Mouse (Mus musculus): ENCODE measurements around the gene Tex2. TPM values are rescaled to one million over a fixed set of nuclear protein-coding genes. Genes with fewer than 3 reads are reported as not detected.
"Not testable (repeated sequence)": the region's sequence is repeated elsewhere in the genome, so short reads cannot be mapped to it uniquely, and the experiment has no call there.

Gene Tex2
- total RNA-seq, 2 experiments from 2014 or later, result 38.4 to 40.0 TPM

- DNase-seq, result not testable (repeated sequence)
These were observed 5.5 kb upstream of the Tex2 start for GRCm38 (mm10) chr11:106618768-106619167.

- no peak for DNase-seq
These were observed 4.8 kb upstream of the Tex2 start for GRCm38 (mm10) chr11:106617821-106618580.

DNA sequence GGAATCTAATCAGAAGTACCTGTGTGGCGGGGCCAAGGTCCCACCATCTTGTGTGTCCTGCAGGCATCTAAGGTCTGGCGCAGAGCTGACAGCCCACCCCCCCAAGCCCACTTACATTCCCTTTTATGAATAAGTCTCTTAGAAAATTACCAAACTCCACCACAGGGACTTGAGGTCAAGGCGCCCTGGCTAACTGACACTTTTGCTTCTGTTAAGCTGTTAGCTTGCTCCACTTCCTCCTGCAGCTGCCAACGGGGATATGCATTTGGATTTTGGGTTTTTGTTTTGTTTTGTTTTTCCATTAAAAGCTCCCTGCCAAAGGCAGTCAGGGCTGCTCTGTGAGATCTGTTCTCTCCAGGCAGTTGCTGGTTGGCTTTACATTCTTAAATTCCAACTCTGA, 2.3 kb upstream of the Tex2 start:
- DNase-seq, result no peak

DNA sequence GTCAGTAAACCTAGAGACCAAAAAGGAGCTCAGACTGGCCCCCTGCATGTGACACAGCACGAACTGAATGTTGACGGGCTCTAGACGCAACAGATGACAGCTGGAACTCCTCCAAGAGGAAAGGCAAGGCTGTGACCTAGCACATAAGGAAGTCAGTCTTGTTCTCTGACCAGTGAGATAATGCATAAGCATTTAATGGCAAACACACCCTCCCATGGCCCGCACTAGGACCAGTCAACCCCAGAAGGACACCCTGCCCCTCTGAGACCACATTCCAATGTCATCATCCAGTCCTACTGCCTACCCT, 1.1 kb upstream of the Tex2 start:
- DNase-seq, result no peak

- DNase-seq, result no peak
These were observed 565 bp upstream of the Tex2 start for GRCm38 (mm10) chr11:106613638-106614338.

DNA sequence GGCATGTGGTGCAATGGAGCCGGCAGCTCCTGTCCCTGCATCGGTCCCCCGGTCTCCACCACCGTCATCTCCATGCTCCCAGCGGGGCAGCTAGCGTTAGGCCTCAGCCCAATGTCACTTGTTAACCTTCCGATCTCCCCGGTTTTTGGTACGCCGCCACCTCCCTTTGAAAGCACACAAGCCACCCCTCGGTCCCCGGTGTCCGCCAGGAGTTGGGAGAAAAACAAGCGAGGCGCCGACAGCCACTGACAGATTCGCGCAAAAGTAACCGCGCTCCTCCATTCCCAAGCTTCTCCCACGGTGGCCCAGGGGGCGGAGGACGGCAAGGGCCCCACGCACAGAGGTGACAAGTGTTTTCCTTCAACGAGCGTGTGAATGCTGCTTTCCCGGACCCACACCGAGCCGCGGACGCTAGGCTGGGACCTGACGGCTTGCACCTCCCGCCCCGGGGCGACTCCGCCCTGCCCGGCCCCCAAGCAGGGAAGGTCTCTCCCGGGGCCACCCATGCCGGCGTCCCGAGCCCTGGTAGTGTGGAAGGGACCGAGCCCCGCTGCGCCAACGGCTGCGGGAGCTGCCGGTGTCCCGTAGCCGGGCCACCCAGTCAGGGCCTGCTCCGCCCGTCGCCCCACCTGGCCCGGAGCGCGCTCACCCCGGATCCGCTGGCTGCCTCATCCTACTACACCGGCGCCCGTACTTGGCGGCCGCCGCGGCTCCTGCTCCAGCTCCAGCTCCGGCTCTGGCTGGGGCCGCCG, 838 bp downstream of the Tex2 start:
- DNase-seq, result peak; percentile 65

DNA sequence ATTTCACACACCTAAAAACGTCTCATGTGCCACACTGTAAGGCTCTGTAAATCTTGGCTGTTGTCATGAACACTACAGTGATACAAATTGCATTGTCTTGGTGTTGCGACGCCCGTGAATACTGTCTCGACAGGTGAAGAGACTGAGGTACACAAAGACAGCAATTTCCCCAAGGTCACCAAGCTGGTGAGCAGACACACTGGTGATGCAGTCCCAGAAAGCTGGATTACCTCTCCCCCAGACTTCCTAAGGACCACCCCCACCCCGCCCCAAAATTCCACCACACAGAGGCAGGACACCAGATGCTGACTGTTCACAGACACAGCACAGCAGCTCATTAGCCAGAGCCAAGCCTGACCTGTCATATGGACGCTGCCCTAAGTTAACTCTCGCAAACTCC, 3.5 kb downstream of the Tex2 start:
- no peak for DNase-seq

- DNase-seq, result no peak
These were observed 5.9 kb downstream of the Tex2 start for GRCm38 (mm10) chr11:106607316-106607715.

DNA sequence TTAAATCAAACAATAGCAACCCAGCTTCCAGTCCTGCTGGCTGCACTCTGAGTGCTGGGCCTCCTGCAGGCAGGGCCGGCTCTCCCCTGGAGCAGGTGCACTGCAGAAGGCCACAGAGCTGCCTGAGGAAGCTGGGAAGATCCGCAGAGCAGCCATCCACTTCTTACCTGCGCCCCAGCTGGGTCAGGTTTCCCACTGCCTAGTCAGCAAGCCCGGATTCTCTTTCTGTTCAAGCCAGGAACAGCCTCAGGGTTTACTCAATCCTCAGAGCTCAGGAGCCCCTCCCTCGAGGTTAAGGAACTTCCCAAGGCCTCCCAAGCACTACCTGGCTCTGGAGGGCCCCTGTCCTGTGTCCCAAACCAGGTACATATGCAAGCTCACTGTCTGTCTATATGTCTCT, 7.2 kb downstream of the Tex2 start:
- no peak for DNase-seq

DNA sequence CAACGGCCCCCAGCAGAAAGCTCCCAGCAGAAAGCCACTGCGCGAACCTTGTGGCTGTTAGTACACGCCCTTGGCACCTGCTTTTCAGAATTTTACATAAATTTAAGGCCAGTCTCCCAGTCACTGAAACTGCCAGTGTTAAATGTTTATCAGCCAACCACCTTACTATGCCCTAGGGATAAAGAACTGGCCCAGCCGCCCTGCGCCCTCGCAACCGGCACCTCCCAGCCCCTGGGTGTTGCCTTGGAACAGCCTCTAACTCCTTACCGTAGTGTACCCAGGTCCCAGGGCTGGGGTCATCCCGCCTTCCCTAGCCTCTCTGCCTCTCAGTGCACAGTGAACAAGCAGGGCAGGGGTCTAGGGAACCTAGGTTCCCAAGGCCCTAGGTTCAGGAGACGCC, 10.0 kb downstream of the Tex2 start:
- DNase-seq, result peak; percentile 53

- DNase-seq, result no peak
These were observed 13.1 kb downstream of the Tex2 start for GRCm38 (mm10) chr11:106600124-106600523.

- DNase-seq, result no peak
These were observed 13.9 kb downstream of the Tex2 start for GRCm38 (mm10) chr11:106599345-106599744.

- DNase-seq, result no peak
These were observed 14.9 kb downstream of the Tex2 start for GRCm38 (mm10) chr11:106598339-106598738.

DNA sequence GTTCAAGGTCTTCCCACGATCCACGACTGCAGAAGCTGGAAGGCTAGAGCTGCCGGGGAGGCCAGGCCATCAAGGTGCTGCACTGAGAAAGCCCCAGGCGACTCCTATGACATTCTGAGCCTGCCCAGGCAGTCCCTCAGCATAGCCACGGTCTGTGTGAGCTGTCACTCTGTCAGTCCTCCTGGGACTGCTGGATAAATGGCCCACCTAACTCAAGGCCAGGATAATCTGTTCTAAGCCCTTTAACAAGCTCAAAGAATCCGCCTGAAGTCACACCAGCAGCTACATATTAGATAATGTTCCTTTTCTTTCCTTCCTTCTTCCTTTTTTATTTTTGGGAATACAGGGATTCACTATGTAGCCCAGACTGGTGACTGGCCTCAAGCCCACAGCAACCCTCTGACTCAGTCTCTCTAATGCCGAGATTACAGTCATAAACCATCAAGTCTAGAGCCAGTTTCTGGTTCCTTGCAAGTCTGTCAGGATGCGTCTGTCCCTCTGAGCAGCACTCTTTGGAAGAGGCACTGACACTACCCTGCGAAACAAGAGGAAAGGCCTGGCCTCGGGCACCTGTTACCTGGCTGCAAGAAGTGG, 15.4 kb downstream of the Tex2 start:
- no peak for DNase-seq

DNA sequence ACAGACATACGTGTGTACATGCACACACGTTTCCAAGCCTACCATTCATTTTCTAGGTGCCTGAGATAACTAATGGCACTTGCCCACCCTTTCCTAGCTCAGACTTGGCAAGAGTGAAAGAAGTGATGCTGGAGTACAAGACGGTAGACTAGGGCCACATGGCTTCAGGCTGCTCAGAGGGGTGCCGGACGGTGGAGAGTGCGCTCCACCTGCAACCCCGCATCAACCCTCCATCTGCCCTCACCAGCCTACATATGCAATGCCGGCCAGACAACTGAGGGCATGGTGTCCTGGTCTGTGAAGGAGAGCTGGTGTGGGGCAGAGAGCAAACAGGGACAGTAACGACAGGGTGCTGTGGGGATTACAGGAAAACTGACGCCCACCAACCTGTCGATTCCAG, 22.0 kb downstream of the Tex2 start:
- DNase-seq, result no peak

- no peak for DNase-seq
These were observed 23.1 kb downstream of the Tex2 start for GRCm38 (mm10) chr11:106590143-106590542.

- no peak for DNase-seq
These were observed 24.4 kb downstream of the Tex2 start for GRCm38 (mm10) chr11:106588781-106589180.

DNA sequence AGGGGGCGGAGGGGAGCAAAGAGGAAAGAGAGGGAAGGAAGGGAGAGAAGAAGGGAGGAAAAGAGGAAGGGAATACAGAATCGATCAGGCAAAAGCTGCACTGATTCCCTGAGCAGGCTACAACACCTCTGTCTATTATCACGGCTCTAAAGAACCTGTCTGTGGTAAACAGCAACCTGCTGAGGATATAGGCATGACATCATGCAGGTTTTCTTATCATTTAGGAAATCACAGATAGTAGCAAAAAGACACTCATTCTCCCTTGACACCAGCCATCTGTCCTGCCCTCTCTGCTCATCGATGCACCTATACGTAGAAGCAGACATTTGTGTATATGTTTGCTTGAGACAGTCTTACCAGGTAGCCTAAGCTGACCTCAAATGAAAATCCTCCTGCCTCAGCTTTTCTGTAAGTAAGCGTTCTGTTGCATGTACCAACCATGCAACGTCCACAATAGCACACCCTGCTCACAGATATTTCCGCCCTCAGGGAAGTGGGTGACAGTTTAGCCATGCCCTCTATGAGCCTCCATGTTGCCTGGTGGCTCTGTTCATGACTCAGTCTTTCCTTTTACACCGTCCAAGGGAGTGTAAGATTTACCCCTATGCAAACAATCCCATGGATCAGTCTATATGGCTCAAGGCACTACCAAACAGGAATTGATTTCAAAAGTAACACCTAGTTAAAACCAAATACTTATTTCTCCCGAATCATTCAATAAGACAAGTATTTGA, 25.3 kb downstream of the Tex2 start:
- DNase-seq, result no peak

DNA sequence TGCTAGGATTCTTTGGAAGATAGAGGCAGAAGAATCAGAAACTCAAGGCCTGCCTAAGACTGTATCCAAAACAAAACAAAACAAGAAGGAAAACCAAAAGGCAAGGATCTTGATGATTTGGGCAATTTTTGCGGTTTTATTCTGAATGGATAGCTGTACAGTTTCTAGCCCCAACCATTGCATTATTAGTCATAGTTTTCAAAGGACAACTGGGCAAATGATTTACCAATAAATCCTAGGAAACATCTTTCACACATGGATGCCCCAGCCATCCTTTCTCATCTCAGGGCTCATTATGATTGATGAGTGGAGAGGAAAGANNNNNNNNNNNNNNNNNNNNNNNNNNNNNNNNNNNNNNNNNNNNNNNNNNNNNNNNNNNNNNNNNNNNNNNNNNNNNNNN, 29.4 kb downstream of the Tex2 start:
- DNase-seq, result no peak

DNA sequence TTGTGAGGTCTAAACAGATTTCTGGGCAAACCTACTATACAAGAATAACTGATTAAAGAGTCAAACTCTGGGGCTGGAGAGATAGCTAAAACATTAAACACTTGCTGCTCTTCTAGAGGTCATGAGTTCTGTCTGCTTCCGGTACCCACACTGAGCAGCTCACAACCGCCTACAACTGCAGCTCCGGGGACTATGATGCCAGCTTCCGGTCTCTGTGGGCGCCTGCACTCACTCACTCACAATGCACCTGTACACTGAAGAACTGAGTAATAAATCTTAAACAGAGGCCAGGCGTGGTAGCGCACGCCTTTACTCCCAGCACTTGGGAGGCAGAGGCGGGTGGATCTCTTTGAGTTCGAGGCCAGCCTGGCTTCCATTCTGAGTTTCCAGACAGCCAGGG, 31.9 kb downstream of the Tex2 start:
- DNase-seq, result no peak

DNA sequence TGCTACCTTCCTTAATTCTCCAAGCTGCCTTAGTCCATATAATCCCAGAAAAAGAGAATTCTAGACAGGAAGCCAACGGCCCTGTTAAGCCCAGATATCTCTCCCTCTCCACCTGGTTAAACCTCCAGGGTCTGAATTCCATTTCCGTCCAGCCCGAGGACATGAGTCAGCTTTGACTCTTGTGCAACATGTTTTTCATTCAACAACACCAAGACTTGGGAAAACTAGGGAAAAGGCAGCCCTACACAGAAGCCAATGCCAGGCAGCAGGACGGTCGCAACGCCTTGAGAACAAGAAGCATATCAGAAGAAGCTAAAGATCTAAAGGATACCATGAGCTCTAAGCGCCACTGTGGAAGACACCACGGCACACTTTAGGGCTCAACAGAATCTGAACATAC, 32.8 kb downstream of the Tex2 start:
- no peak for DNase-seq

DNA sequence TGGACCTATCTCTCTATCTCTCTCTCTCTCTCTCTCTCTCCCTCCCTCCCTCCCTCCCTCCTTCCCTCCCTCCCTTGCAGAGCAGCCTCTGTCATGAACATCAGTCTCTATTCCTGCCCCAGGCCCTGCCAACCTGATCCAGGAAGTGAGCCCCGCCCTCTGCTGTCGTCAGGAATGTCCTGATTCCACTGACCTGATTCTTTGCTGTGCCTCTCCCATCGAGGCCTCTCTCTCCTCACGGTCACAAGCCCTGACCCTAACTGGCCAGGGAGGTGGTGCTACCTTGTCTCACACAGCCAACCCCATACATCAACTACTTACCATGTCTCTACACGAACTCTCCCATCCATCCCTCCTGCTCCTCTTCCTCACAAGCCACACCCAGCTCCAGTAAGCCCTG, 33.3 kb downstream of the Tex2 start:
- DNase-seq, result no peak

Data from adrenal gland, postnatal 10 days (tissue).